Mouse (Mus musculus) layer of hippocampus, adult 11-12 months (tissue): Measurements from ENCODE around the gene Cpne9.
"Not testable (repeated sequence)": the region's sequence is repeated elsewhere in the genome, so short reads cannot be mapped to it uniquely, and the experiment has no call there.

Source experiments
- DNase-seq: peaks from one replicate; pipeline ENCODE4 v3.0.0; 2022; ENCODE audit warnings: low spot score

Cpne9 gene

GRCm38 (mm10) chr6:113290346-113290745, 8.2 kb downstream of the Cpne9 start:
- no peak for DNase-seq

DNA sequence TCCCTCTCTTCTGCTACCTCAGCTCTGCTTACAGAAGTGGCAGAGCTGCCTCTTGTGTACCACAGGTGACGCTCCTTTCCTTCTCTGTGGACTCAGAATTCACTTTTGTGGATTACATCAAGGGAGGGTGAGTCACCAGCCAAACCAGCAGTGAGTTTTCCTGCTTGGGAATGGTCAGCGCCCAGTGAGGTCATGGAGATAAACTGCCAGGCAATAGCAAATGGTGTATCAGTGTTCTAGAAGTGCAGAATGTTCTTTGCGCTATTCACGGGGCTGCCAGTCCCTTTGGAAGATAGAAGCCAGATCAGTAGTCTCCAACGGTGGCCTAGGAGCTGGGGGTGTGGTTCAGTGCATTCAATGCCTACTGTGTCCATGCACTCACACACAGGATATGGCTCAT, 10.8 kb downstream of the Cpne9 start:
- DNase-seq = no peak

DNA sequence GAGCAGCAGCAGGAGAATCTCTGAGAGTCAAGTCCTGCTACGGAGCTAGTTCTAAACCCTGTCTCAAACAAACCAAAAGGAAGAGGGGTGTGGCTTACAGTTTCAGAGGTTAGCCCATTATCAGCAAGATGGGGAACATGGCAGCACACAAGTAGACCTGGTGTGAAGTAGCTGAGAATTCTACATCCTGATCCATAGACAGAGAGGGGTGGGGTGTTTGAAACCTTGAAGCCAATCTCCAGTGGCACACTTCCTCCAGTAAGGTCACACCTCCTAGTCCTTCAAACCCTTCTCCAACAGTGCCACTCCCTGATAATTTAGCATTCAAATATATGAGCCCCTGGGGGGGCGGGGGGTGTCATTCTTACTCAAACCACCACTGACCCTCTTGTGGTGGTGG, 13.9 kb downstream of the Cpne9 start:
- no peak for DNase-seq

GRCm38 (mm10) chr6:113296639-113297038, 14.5 kb downstream of the Cpne9 start:
- DNase-seq = no peak

GRCm38 (mm10) chr6:113301350-113301749, 19.2 kb downstream of the Cpne9 start:
- DNase-seq = no peak

- no peak for DNase-seq
Observed at GRCm38 (mm10) chr6:113302258-113302657, 20.2 kb downstream of the Cpne9 start.

GRCm38 (mm10) chr6:113306322-113306985, 24.3 kb downstream of the Cpne9 start:
- peak; percentile 99 for DNase-seq

- no peak for DNase-seq
Observed at GRCm38 (mm10) chr6:113306986-113307349, 24.9 kb downstream of the Cpne9 start, which contains the start of gene Brpf1. TSS of gene Brpf1 (plus strand) at chr6:113307137.

DNA sequence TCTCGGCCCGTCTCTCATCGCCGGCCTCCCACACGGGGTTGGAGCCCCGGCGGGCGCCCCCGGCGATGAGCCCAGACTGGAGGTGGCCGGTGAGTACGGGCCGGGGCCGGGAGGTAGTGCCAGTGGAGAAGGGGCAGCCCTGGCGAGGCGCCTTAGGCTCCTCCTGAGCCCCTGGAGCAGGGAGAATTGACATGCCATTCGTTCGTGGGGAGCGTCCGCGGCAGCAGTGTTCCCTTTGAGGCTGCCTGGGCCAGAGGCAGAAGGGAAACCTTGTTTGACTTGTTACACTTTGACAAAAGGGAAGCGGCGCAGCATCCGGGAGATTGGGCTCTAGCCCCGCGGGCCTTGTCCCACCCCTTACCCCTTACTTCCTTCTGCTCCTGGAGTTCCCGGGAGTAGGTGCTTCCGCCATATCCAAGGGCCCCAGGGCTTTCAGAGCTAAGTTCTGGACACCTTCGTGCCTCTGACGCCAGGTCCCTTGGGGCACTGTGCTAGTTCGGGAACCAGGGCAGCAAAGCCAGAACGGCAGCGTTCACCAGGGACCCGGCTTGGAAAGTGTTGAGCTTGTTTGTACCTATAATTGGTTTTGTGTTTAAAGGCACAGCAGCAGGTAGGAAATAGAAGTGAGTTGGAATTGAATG, 25.5 kb downstream of the Cpne9 start:
- peak; percentile 49 for DNase-seq

GRCm38 (mm10) chr6:113308141-113308540, 26.0 kb downstream of the Cpne9 start:
- peak; percentile 61 for DNase-seq

GRCm38 (mm10) chr6:113315972-113316371, 33.9 kb downstream of the Cpne9 start:
- no peak for DNase-seq

- DNase-seq = peak; percentile 99
Observed at GRCm38 (mm10) chr6:113326533-113327315, 44.6 kb downstream of the Cpne9 start, which contains the start of gene Ogg1. TSS of gene Ogg1 (plus strand) at chr6:113326972.

GRCm38 (mm10) chr6:113329396-113329795, 47.3 kb downstream of the Cpne9 start:
- DNase-seq = no peak

- no peak for DNase-seq
Observed at GRCm38 (mm10) chr6:113330547-113330946, 48.4 kb downstream of the Cpne9 start.

DNA sequence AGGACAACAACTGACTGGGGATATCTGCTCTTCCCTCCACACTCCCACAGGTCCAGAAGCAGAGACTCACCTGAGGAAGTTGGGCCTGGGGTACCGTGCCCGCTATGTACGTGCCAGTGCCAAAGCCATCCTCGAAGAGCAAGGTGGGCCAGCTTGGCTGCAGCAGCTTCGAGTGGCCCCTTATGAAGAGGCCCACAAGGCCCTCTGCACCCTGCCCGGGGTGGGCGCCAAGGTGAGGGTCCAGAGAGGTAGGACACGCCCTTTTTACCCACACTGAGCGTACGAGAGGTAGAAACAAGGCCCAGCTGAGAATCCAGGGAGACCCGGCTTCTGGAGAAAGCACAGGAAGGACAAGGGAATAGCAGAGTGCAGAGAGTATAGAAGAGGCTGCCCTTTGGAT, 49.6 kb downstream of the Cpne9 start:
- no peak for DNase-seq

DNA sequence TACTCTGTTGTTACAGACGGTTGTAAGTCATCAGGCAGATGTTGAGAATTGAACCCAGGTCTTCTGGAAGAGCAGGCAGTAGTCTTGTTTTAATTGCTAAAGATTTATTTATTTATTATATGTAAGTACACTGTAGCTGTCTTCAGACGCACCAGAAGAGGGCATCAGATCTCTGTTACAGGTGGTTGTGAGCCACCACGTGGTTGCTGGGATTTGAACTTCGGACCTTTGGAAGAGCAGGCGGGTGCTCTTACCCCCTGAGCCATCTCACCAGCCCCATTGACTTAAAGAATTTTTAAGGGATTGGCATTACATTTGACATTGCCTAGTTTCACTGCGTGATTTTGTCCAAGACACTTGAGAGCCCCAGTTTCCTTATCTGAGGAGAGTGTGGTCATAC, 50.6 kb downstream of the Cpne9 start:
- not testable (repeated sequence) for DNase-seq

- peak; percentile 80 for DNase-seq
Observed at GRCm38 (mm10) chr6:113333137-113333950, 51.2 kb downstream of the Cpne9 start.

GRCm38 (mm10) chr6:113334216-113334615, 52.1 kb downstream of the Cpne9 start:
- DNase-seq = no peak

- DNase-seq = no peak
Observed at GRCm38 (mm10) chr6:113336852-113337620, 54.9 kb downstream of the Cpne9 start.

GRCm38 (mm10) chr6:113341574-113341973, 59.5 kb downstream of the Cpne9 start:
- peak; percentile 48 for DNase-seq

DNA sequence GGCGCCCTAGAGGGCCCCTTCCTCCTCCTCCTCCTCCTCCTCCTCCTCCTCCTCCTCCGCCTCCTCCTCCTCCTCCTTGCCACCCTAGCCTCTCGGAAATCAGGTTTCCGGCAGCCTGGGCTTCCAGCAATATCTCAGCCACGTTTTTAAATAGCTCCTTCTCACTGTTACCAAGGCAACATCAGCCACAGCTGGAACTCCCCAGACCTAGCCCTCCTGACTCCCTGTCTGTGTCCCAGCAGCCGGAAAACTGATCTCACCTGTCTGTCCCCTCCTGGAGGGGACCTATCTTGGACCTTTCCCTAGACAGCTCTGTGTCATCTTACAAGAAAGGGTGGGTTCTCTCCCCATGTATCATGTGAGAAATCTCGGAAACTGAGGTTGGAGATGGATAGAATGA, 60.2 kb downstream of the Cpne9 start:
- DNase-seq = no peak
